In genomic region chr13:52015066-52015465, GRCm38 (mm10) we compare ENCODE assay signal across 12 mouse cellular contexts.
DNase-seq lines count a peak whose midpoint lies in the region; ATAC-seq and TF ChIP-seq lines count a peak whose summit lies in the region.
"Had no signal": no experiment of that assay in that cellular context is flagged by ENCODE, and none has a peak within 500 bp of the region (broad histone marks: within the 10 kb centered on the region; RNA-seq: fewer than 3 reads in every experiment).

No protein-coding gene starts in this region.

- H3K27ac ChIP-seq in layer of hippocampus, adult 2 months: no peak overlapping the region
- H3K27ac ChIP-seq in forebrain, embryonic 15.5 days (replicated peaks): peak overlapping the region; percentile 66
- peak overlapping the region; percentile 62; the same call in 1 of the 2 replicates for H3K27ac ChIP-seq in limb, embryonic 14.5 days (replicated peaks; ENCODE audit: low read depth, low read length)
- H3K27ac ChIP-seq in olfactory bulb, adult 2 months (ENCODE audit: insufficient read depth, low read depth, low read length): peak overlapping the region; percentile 82
- no peak overlapping the region for H3K27ac ChIP-seq in kidney, adult 2 months (ENCODE audit: insufficient read depth, low read depth, low read length)
- H3K27ac ChIP-seq: heart, embryonic 13.5 days; liver, embryonic 15.5 days had no signal

- no peaks in the 10 kb centered on the region for H3K27me3 ChIP-seq in forebrain, embryonic 15.5 days
- no peaks in the 10 kb centered on the region for H3K27me3 ChIP-seq in limb, embryonic 14.5 days (ENCODE audit: control insufficient read depth, insufficient read depth, low read length)
- H3K27me3 ChIP-seq in kidney, adult 2 months (replicated peaks; ENCODE audit: control insufficient read depth, insufficient read depth, low read length): no peaks in the 10 kb centered on the region
- H3K27me3 ChIP-seq: heart, embryonic 13.5 days; liver, embryonic 15.5 days had no signal

- no peak overlapping the region for H3K4me2 ChIP-seq in forebrain, embryonic 15.5 days (replicated peaks)
- no peak overlapping the region for H3K4me2 ChIP-seq in limb, embryonic 14.5 days (replicated peaks; ENCODE audit: low read depth, low read length, severe bottlenecking)
- H3K4me2 ChIP-seq: heart, embryonic 13.5 days; liver, embryonic 15.5 days had no signal

- no peak for DNase-seq in layer of hippocampus, adult 2 months (ENCODE audit: low spot score in 2 of 2)
- DNase-seq in layer of hippocampus, adult 18-20 months (ENCODE audit: low spot score in 2 of 2): no peak
- DNase-seq in limb, embryonic 14.5 days (ENCODE audit: low spot score): peak; percentile 31
- DNase-seq in adrenal gland, adult 18-20 months (ENCODE audit: low spot score in 2 of 2): no peak
- DNase-seq in kidney, adult 2 months: no peak
- DNase-seq in lung, postnatal 25 days (ENCODE audit: low spot score): no peak
- DNase-seq: right cerebral cortex, postnatal 25 days; thymus, adult 2 months had no signal

- H3K4me1 ChIP-seq in forebrain, embryonic 15.5 days: peaks cover 28% of the 10 kb centered on the region
- H3K4me1 ChIP-seq in limb, embryonic 14.5 days (ENCODE audit: control insufficient read depth, insufficient read depth, low read length): peaks cover 17% of the 10 kb centered on the region
- H3K4me1 ChIP-seq in olfactory bulb, adult 2 months (ENCODE audit: control insufficient read depth, insufficient read depth, low read length): peaks cover 32% of the 10 kb centered on the region
- H3K4me1 ChIP-seq in kidney, adult 2 months (ENCODE audit: control insufficient read depth, insufficient read depth, low read length): no peaks in the 10 kb centered on the region
- H3K4me1 ChIP-seq: liver, embryonic 15.5 days had no signal

- H3K9ac ChIP-seq in forebrain, embryonic 15.5 days (replicated peaks): no peak overlapping the region
- no peak overlapping the region for H3K9ac ChIP-seq in limb, embryonic 14.5 days (ENCODE audit: low read depth, low read length, severe bottlenecking)
- H3K9ac ChIP-seq: heart, embryonic 13.5 days; liver, embryonic 15.5 days had no signal

- H3K36me3 ChIP-seq in forebrain, embryonic 15.5 days: no peaks in the 10 kb centered on the region
- no peaks in the 10 kb centered on the region for H3K36me3 ChIP-seq in limb, embryonic 14.5 days (ENCODE audit: control insufficient read depth, insufficient read depth, low read length)
- no peaks in the 10 kb centered on the region for H3K36me3 ChIP-seq in kidney, adult 2 months (ENCODE audit: control insufficient read depth, insufficient read depth, low read length)
- H3K36me3 ChIP-seq: heart, embryonic 13.5 days; liver, embryonic 15.5 days had no signal

- TF ChIP-seq CTCF in layer of hippocampus, adult 2 months (conservative IDR thresholded peaks at IDR 0.05): 0 out of 2 replicates have a peak, but pooled peaks have one; percentile 4
- TF ChIP-seq CTCF in olfactory bulb, adult 2 months (IDR thresholded peaks at IDR 0.05; ENCODE audit: insufficient read depth, low read depth, low read length): no peak
- TF ChIP-seq CTCF in kidney, adult 2 months (conservative IDR thresholded peaks at IDR 0.05; ENCODE audit: insufficient read depth, insufficient read length, low read depth, low read length): no peak

- peak; percentile 55; the same call in 1 of the 2 replicates for ATAC-seq in forebrain, embryonic 15.5 days (replicated peaks)
- peak; percentile 27; the same call in 1 of the 2 replicates for ATAC-seq in limb, embryonic 14.5 days (ENCODE audit: low FRiP score, low read depth)

- no peak overlapping the region for H3K4me3 ChIP-seq in layer of hippocampus, adult 2 months
- H3K4me3 ChIP-seq in forebrain, embryonic 15.5 days: no peak overlapping the region
- H3K4me3 ChIP-seq in limb, embryonic 14.5 days (replicated peaks; ENCODE audit: low read length): no peak overlapping the region
- no peak overlapping the region for H3K4me3 ChIP-seq in olfactory bulb, adult 2 months (ENCODE audit: insufficient read depth, low read depth, low read length)
- no peak overlapping the region for H3K4me3 ChIP-seq in kidney, adult 2 months (ENCODE audit: insufficient read depth, low read depth, low read length)
- H3K4me3 ChIP-seq: heart, embryonic 13.5 days; liver, embryonic 15.5 days had no signal

- no peaks in the 10 kb centered on the region for H3K9me3 ChIP-seq in forebrain, embryonic 15.5 days
- no peaks in the 10 kb centered on the region for H3K9me3 ChIP-seq in limb, embryonic 14.5 days (ENCODE audit: control insufficient read depth, low read length)
- H3K9me3 ChIP-seq: heart, embryonic 13.5 days; liver, embryonic 15.5 days had no signal

- no peak for TF ChIP-seq POLR2A in limb, embryonic 14.5 days (IDR thresholded peaks at IDR 0.05; ENCODE audit: borderline replicate concordance, extremely low read depth, insufficient read depth, insufficient read length)
- no peak for TF ChIP-seq POLR2A in olfactory bulb, adult 2 months (IDR thresholded peaks at IDR 0.05; ENCODE audit: insufficient read depth, low read depth, low read length)
- TF ChIP-seq POLR2A in kidney, adult 2 months (IDR thresholded peaks at IDR 0.05; ENCODE audit: low read depth, low read length): no peak

- WGBS in forebrain, embryonic 15.5 days: 4% methylated on average over 4 of the region's 4 CpGs
- WGBS in limb, embryonic 14.5 days: 6% methylated on average over 4 of the region's 4 CpGs
- 13% methylated on average over 4 of the region's 4 CpGs for WGBS in olfactory bulb, adult 2 months
- 70% methylated on average over 4 of the region's 4 CpGs for WGBS in kidney, adult 2 months

Comparison
In these comparisons a context has a peak if more than half of its experiments do, and no peak if none do; other contexts are left out.
1. H3K27ac ChIP-seq: peak in forebrain, embryonic 15.5 days (single experiment), limb, embryonic 14.5 days (single experiment) and olfactory bulb, adult 2 months (single experiment); none in layer of hippocampus, adult 2 months (single experiment) and kidney, adult 2 months (single experiment).